Mouse (Mus musculus) liver, embryonic 11.5 days (tissue): Measurements from ENCODE around the gene Prox2. TPM values are rescaled to one million over a fixed set of nuclear protein-coding genes. Genes with fewer than 3 reads are reported as not detected.

Experiments used
- ATAC-seq: fragments of 200-750 bp; cut with Nextera tagmentation; replicated peaks from 2 replicates; pipeline ENCODE4 v1.8.0; 2017; ENCODE audit warnings: moderate number of reproducible peaks, mild to moderate bottlenecking, moderate TSS enrichment, moderate library complexity; ENCODE audit not compliant: low FRiP score
- DNase-seq: peaks from one replicate; pipeline ENCODE4 v3.0.0-alpha.2; 2017; ENCODE audit warnings: low spot score
- H3K27ac ChIP-seq: fragments of 300-500 bp; sonication (generic); 2 replicates; pipeline ENCODE4 v1.5.1; 2014; ENCODE audit warnings: mild to moderate bottlenecking, low read depth, low read length, control low read depth
- H3K27me3 ChIP-seq: fragments of 300-500 bp; sonication (generic); replicated peaks from 2 replicates; pipeline ENCODE4 v1.6.1; 2014; ENCODE audit warnings: low read length, mixed read lengths; ENCODE audit not compliant: control insufficient read depth, insufficient read depth
- H3K36me3 ChIP-seq: fragments of 300-500 bp; sonication (generic); 2 replicates; pipeline ENCODE4 v1.6.1; 2014; ENCODE audit warnings: mild to moderate bottlenecking, low read length, moderate library complexity, mixed read lengths; ENCODE audit not compliant: control insufficient read depth, insufficient read depth
- H3K4me1 ChIP-seq: fragments of 300-500 bp; sonication (generic); replicated peaks from 2 replicates; pipeline ENCODE4 v1.6.1; 2014; ENCODE audit warnings: low read length, mixed read lengths; ENCODE audit not compliant: control insufficient read depth, insufficient read depth
- H3K4me2 ChIP-seq: fragments of 300-500 bp; sonication (generic); 2 replicates; pipeline ENCODE4 v1.6.1; 2014; ENCODE audit warnings: mild to moderate bottlenecking, control low read depth, moderate library complexity
- H3K4me3 ChIP-seq: fragments of 300-500 bp; sonication (generic); 2 replicates; pipeline ENCODE4 v1.5.1; 2014; ENCODE audit warnings: low read depth, low read length, control low read depth
- H3K9ac ChIP-seq: fragments of 300-500 bp; sonication (generic); 2 replicates; pipeline ENCODE4 v1.6.1; 2014; ENCODE audit warnings: low read depth, low read length, control low read depth
- H3K9me3 ChIP-seq: fragments of 300-500 bp; sonication (generic); 2 replicates; pipeline ENCODE4 v1.6.1; 2016; ENCODE audit warnings: low read length, inconsistent platforms, mixed read lengths; ENCODE audit not compliant: control insufficient read depth
- WGBS: fragments of 180-500 bp; shearing (Covaris S2); extraction: QIAGEN DNeasy Blood & Tissue Kit; methylation state at CpG from one replicate; pipeline ENCODE4 v1.1.7; 2014; 5-methylcytosine and 5-hydroxymethylcytosine counted together
- polyA plus RNA-seq: library from polyadenylated mRNA; unstranded; fragments of >200 nt; fragmentation: Nextera tagmentation; extraction: Ambion mirVana; gene quantifications from 2 replicates; pipeline ENCODE4 v1.2.1, GENCODE M21; 2014

Gene Prox2
- polyA plus RNA-seq: 3.8 and 4.3 TPM in 2 replicates

- Histone ChIP-seq H3K36me3 (peaks cover 4% of the 10 kb centered on the region; the same call in 1 of the 2 replicates), H3K27ac (peak within 1 kb of the TSS; percentile 85), H3K4me3 (peak within 1 kb of the TSS; percentile 78), H3K4me2 (peak within 1 kb of the TSS; percentile 72), H3K4me1 (peaks cover 38% of the 10 kb centered on the region), H3K27me3 (no peaks in the 10 kb centered on the region), H3K9me3 (no peaks in the 10 kb centered on the region), H3K9ac (peak within 1 kb of the TSS; percentile 82)
- ATAC-seq (peak; percentile 91), DNase-seq (peak; percentile 92)
- WGBS: under 1% methylated on average over 77 of the region's 83 CpGs
Observed at GRCm38 (mm10) chr12:85110698-85111592, at the start of gene Prox2, which contains the start of gene Dlst. Gene Prox2 (minus strand): TSS chr12:85110759. Gene Dlst (plus strand): TSS chr12:85110833.

GRCm38 (mm10) chr12:85159592-85159991 is 49.0 kb upstream of the Prox2 start:
- ATAC-seq (no peak), DNase-seq (no peak)
- 75% methylated on average over 5 of the region's 5 CpGs for WGBS
- Histone ChIP-seq H3K4me3 (no peak overlapping the region), H3K9me3 (no peaks in the 10 kb centered on the region), H3K27ac (no peak overlapping the region), H3K4me2 (no peak overlapping the region), H3K27me3 (no peaks in the 10 kb centered on the region), H3K4me1 (no peaks in the 10 kb centered on the region), H3K9ac (no peak overlapping the region), H3K36me3 (no peaks in the 10 kb centered on the region)

- H3K4me2 ChIP-seq: no peak overlapping the region
- no peaks in the 10 kb centered on the region for H3K27me3 ChIP-seq
- ATAC-seq (no peak), DNase-seq (no peak)
- no peaks in the 10 kb centered on the region for H3K9me3 ChIP-seq
- no peak overlapping the region for H3K4me3 ChIP-seq
- no peak overlapping the region for H3K9ac ChIP-seq
- H3K4me1 ChIP-seq: no peaks in the 10 kb centered on the region
- H3K36me3 ChIP-seq: no peaks in the 10 kb centered on the region
- 87% methylated on average over 8 of the region's 8 CpGs for WGBS
- no peak overlapping the region for H3K27ac ChIP-seq
Observed at GRCm38 (mm10) chr12:85158801-85159200, 48.2 kb upstream of the Prox2 start.

GRCm38 (mm10) chr12:85157797-85158460 is 47.4 kb upstream of the Prox2 start:
- DNase-seq: no peak
- Histone ChIP-seq H3K36me3 (no peaks in the 10 kb centered on the region), H3K9me3 (no peaks in the 10 kb centered on the region), H3K4me2 (no peak overlapping the region), H3K4me3 (no peak overlapping the region), H3K4me1 (no peaks in the 10 kb centered on the region), H3K9ac (no peak overlapping the region), H3K27ac (no peak overlapping the region), H3K27me3 (no peaks in the 10 kb centered on the region)
- 82% methylated on average over 14 of the region's 14 CpGs for WGBS
- ATAC-seq: no peak

- DNase-seq (no peak), ATAC-seq (no peak)
- H3K9me3 ChIP-seq: no peaks in the 10 kb centered on the region
- WGBS: 23% methylated on average over 6 of the region's 6 CpGs
- H3K4me1 ChIP-seq: no peaks in the 10 kb centered on the region
- H3K4me3 ChIP-seq: no peak overlapping the region
- H3K27me3 ChIP-seq: peaks cover 4% of the 10 kb centered on the region; the same call in 1 of the 2 replicates
- no peak overlapping the region for H3K27ac ChIP-seq
- no peaks in the 10 kb centered on the region for H3K36me3 ChIP-seq
- no peak overlapping the region for H3K4me2 ChIP-seq
- no peak overlapping the region for H3K9ac ChIP-seq
Observed at GRCm38 (mm10) chr12:85156324-85156723, 45.8 kb upstream of the Prox2 start.

- Histone ChIP-seq H3K36me3 (no peaks in the 10 kb centered on the region), H3K9me3 (no peaks in the 10 kb centered on the region), H3K4me3 (no peak overlapping the region), H3K27ac (no peak overlapping the region), H3K27me3 (peaks cover 15% of the 10 kb centered on the region), H3K4me2 (no peak overlapping the region), H3K4me1 (peaks cover 5% of the 10 kb centered on the region), H3K9ac (no peak overlapping the region)
- DNase-seq (no peak), ATAC-seq (no peak)
- 51% methylated on average over 3 of the region's 3 CpGs for WGBS
Observed at GRCm38 (mm10) chr12:85153011-85153410, 42.5 kb upstream of the Prox2 start.

GRCm38 (mm10) chr12:85151002-85151774 is 40.6 kb upstream of the Prox2 start, which contains the start of gene Rps6kl1:
Gene Rps6kl1 (minus strand): TSS chr12:85151264.
- Histone ChIP-seq H3K4me3 (peak within 1 kb of the TSS; percentile 30), H3K9me3 (no peaks in the 10 kb centered on the region), H3K36me3 (no peaks in the 10 kb centered on the region), H3K4me2 (peak within 1 kb of the TSS; percentile 64), H3K27me3 (peaks cover 18% of the 10 kb centered on the region), H3K4me1 (peaks cover 5% of the 10 kb centered on the region), H3K9ac (no peak within 1 kb of the TSS; the same call in 1 of the 2 replicates), H3K27ac (no peak within 1 kb of the TSS)
- WGBS: 16% methylated on average over 28 of the region's 28 CpGs
- no peak for DNase-seq
- ATAC-seq: peak; percentile 89

GRCm38 (mm10) chr12:85150321-85151001 is 39.9 kb upstream of the Prox2 start:
- WGBS: 15% methylated on average over 20 of the region's 20 CpGs
- H3K9me3 ChIP-seq: no peaks in the 10 kb centered on the region
- peaks cover 18% of the 10 kb centered on the region for H3K27me3 ChIP-seq
- no peak for DNase-seq
- H3K9ac ChIP-seq: no peak overlapping the region; the same call in 1 of the 2 replicates
- H3K4me3 ChIP-seq: peak overlapping the region; percentile 30
- H3K4me2 ChIP-seq: peak overlapping the region; percentile 64
- ATAC-seq: no peak
- no peak overlapping the region for H3K27ac ChIP-seq
- H3K36me3 ChIP-seq: no peaks in the 10 kb centered on the region
- peaks cover 5% of the 10 kb centered on the region for H3K4me1 ChIP-seq
